Mouse (Mus musculus) naive thymus-derived CD4-positive, alpha-beta T cell, adult 2 months (primary cell): ENCODE data around the gene Ces1a.

Source experiments
- DNase-seq: peaks from one replicate; pipeline ENCODE4 v3.0.0-alpha.2; 2011; ENCODE audit warnings: low read depth

The Ces1a gene

GRCm38 (mm10) chr8:92996840-92997239 is 51.2 kb downstream of the Ces1a start:
- no peak for DNase-seq

GRCm38 (mm10) chr8:92984376-92984775 is 63.6 kb downstream of the Ces1a start:
- no peak for DNase-seq

GRCm38 (mm10) chr8:92982491-92982890 is 65.5 kb downstream of the Ces1a start:
- DNase-seq: no peak

- DNase-seq: no peak
Measured at GRCm38 (mm10) chr8:92976656-92977055, 71.3 kb downstream of the Ces1a start.

GRCm38 (mm10) chr8:92972949-92973348 is 75.0 kb downstream of the Ces1a start:
- no peak for DNase-seq
